Mouse (Mus musculus) midbrain, postnatal 0 days (tissue): ENCODE data around the gene Fam213b. TPM values are rescaled to one million over a fixed set of nuclear protein-coding genes. Genes with fewer than 3 reads are reported as not detected.

Source experiments
- ATAC-seq: fragments of 200-750 bp; cut with Nextera tagmentation; 2 replicates; pipeline ENCODE4 v1.8.0; 2017; ENCODE audit warnings: moderate number of reproducible peaks, mild to moderate bottlenecking, moderate TSS enrichment, moderate library complexity; ENCODE audit not compliant: low FRiP score
- DNase-seq: peaks from one replicate; pipeline ENCODE4 v3.0.0-alpha.2; 2015; ENCODE audit warnings: low spot score
- H3K27ac ChIP-seq: fragments of 300-500 bp; sonication (generic); 2 replicates; pipeline ENCODE4 v1.5.1; 2014; ENCODE audit warnings: low read depth, mild to moderate bottlenecking, low read length, mixed read lengths
- H3K27me3 ChIP-seq: fragments of 300-500 bp; sonication (generic); 2 replicates; pipeline ENCODE4 v1.6.1; 2014; ENCODE audit warnings: low read length, control low read depth, mixed read lengths; ENCODE audit not compliant: insufficient read depth
- H3K36me3 ChIP-seq: fragments of 300-500 bp; sonication (generic); 2 replicates; pipeline ENCODE4 v1.6.1; 2014; ENCODE audit warnings: low read length, control low read depth, mixed read lengths; ENCODE audit not compliant: insufficient read depth
- H3K4me1 ChIP-seq: fragments of 300-500 bp; sonication (generic); 2 replicates; pipeline ENCODE4 v1.6.1; 2014; ENCODE audit warnings: mild to moderate bottlenecking, control low read depth, antibody characterized with exemption, low read length, mixed read lengths; ENCODE audit not compliant: insufficient read depth
- H3K4me2 ChIP-seq: fragments of 300-500 bp; sonication (generic); 2 replicates; pipeline ENCODE4 v1.6.1; 2014; ENCODE audit warnings: low read depth, mild to moderate bottlenecking, low read length, mixed read lengths; ENCODE audit not compliant: poor library complexity, severe bottlenecking
- H3K4me3 ChIP-seq: fragments of 300-500 bp; sonication (generic); 2 replicates; pipeline ENCODE4 v1.5.1; 2014; ENCODE audit warnings: low read depth, mild to moderate bottlenecking, low read length, moderate library complexity
- H3K9ac ChIP-seq: fragments of 300-500 bp; sonication (generic); replicated peaks from 2 replicates; pipeline ENCODE4 v1.6.1; 2014; ENCODE audit warnings: mild to moderate bottlenecking, low read length, moderate library complexity, mixed read lengths; ENCODE audit not compliant: poor library complexity, severe bottlenecking
- H3K9me3 ChIP-seq: fragments of 300-500 bp; sonication (generic); 2 replicates; pipeline ENCODE4 v1.6.1; 2016; ENCODE audit warnings: low read length, control low read depth
- CTCF ChIP-seq: IDR thresholded peaks from 2 replicates; pipeline ENCODE4 v1.5.1; 2016; ENCODE audit warnings: antibody characterized with exemption, mild to moderate bottlenecking
- WGBS: fragments of 180-500 bp; shearing (Covaris S2); extraction: QIAGEN DNeasy Blood & Tissue Kit; methylation state at CpG from one replicate; pipeline ENCODE4 v1.1.7; 2014; 5-methylcytosine and 5-hydroxymethylcytosine counted together
- polyA plus RNA-seq: library from polyadenylated mRNA; unstranded; fragments of >200 nt; fragmentation: Nextera tagmentation; extraction: Ambion mirVana; gene quantifications from 2 replicates; pipeline ENCODE4 v1.2.1, GENCODE M21; 2015
- total RNA-seq: library from RNA; depleted of rRNA; stranded (reverse); fragments of >200 nt; gene quantifications from 2 replicates; pipeline ENCODE4 v1.2.3, GENCODE M21; 2014

The Fam213b gene
- total and polyA plus RNA-seq, 2 experiments from 2014 or later: 36.6 to 73.3 TPM

- DNase-seq (no peak), ATAC-seq (no peak)
- peaks cover 7% of the 10 kb centered on the region; the same call in 1 of the 2 replicates for H3K4me1 ChIP-seq
- no peak overlapping the region for H3K27ac ChIP-seq
- no peak overlapping the region for H3K4me3 ChIP-seq
- 87% methylated on average over 5 of the region's 5 CpGs for WGBS
- H3K9ac ChIP-seq: no peak overlapping the region
- no peaks in the 10 kb centered on the region for H3K9me3 ChIP-seq
- no peak overlapping the region for H3K4me2 ChIP-seq
- TF ChIP-seq CTCF: no peak
- no peaks in the 10 kb centered on the region for H3K27me3 ChIP-seq
- no peaks in the 10 kb centered on the region for H3K36me3 ChIP-seq
Observed at GRCm38 (mm10) chr4:154866391-154866790, 32.5 kb downstream of the Fam213b start.

- DNase-seq: no peak
- peak overlapping the region; percentile 49; the same call in 1 of the 2 replicates for H3K4me2 ChIP-seq
- no peak for TF ChIP-seq CTCF
- H3K36me3 ChIP-seq: no peaks in the 10 kb centered on the region
- peak overlapping the region; percentile 32; the same call in 1 of the 2 replicates for H3K4me3 ChIP-seq
- no peaks in the 10 kb centered on the region for H3K9me3 ChIP-seq
- WGBS: 78% methylated on average over 18 of the region's 18 CpGs
- H3K27me3 ChIP-seq: no peaks in the 10 kb centered on the region
- peak overlapping the region; percentile 64 for H3K27ac ChIP-seq
- peaks cover 7% of the 10 kb centered on the region; the same call in 1 of the 2 replicates for H3K4me1 ChIP-seq
- ATAC-seq: no peak
- no peak overlapping the region for H3K9ac ChIP-seq
Observed at GRCm38 (mm10) chr4:154864961-154865760, 33.8 kb downstream of the Fam213b start.

GRCm38 (mm10) chr4:154864271-154864771 lies 34.6 kb downstream of the Fam213b start:
- H3K27ac ChIP-seq: peak overlapping the region; percentile 64
- peak overlapping the region; percentile 32 for H3K4me3 ChIP-seq
- under 1% methylated on average over 18 of the region's 18 CpGs for WGBS
- H3K4me2 ChIP-seq: peak overlapping the region; percentile 49
- no peaks in the 10 kb centered on the region for H3K36me3 ChIP-seq
- DNase-seq (peak; percentile 97), ATAC-seq (peak; percentile 91)
- H3K4me1 ChIP-seq: peaks cover 7% of the 10 kb centered on the region; the same call in 1 of the 2 replicates
- peak; percentile 64 for TF ChIP-seq CTCF
- no peaks in the 10 kb centered on the region for H3K27me3 ChIP-seq
- H3K9ac ChIP-seq: peak overlapping the region; percentile 45
- H3K9me3 ChIP-seq: no peaks in the 10 kb centered on the region

- Histone ChIP-seq H3K27me3 (no peaks in the 10 kb centered on the region), H3K36me3 (no peaks in the 10 kb centered on the region), H3K4me3 (no peak overlapping the region), H3K27ac (peak overlapping the region; percentile 64; the same call in 1 of the 2 replicates), H3K9ac (no peak overlapping the region), H3K4me1 (peaks cover 7% of the 10 kb centered on the region; the same call in 1 of the 2 replicates), H3K9me3 (no peaks in the 10 kb centered on the region), H3K4me2 (peak overlapping the region; percentile 49; the same call in 1 of the 2 replicates)
- WGBS: 85% methylated on average over 3 of the region's 3 CpGs
- no peak for ATAC-seq
- no peak for TF ChIP-seq CTCF
- DNase-seq: no peak
Observed at GRCm38 (mm10) chr4:154863436-154863935, 35.4 kb downstream of the Fam213b start.

- Histone ChIP-seq H3K27ac (no peak overlapping the region), H3K9me3 (no peaks in the 10 kb centered on the region), H3K27me3 (no peaks in the 10 kb centered on the region), H3K4me1 (peaks cover 7% of the 10 kb centered on the region; the same call in 1 of the 2 replicates), H3K9ac (no peak overlapping the region), H3K4me3 (no peak overlapping the region), H3K36me3 (no peaks in the 10 kb centered on the region), H3K4me2 (no peak overlapping the region)
- TF ChIP-seq CTCF: no peak
- 76% methylated on average over 5 of the region's 5 CpGs for WGBS
- ATAC-seq (no peak), DNase-seq (no peak)
Observed at GRCm38 (mm10) chr4:154861967-154862366, 37.0 kb downstream of the Fam213b start.

- Histone ChIP-seq H3K9ac (no peak overlapping the region), H3K4me1 (0 out of 2 replicates have a peak, but pooled peaks cover 5% of the 10 kb centered on the region), H3K27me3 (peaks cover 3% of the 10 kb centered on the region; the same call in 1 of the 2 replicates), H3K4me2 (no peak overlapping the region), H3K27ac (no peak overlapping the region), H3K4me3 (no peak overlapping the region), H3K36me3 (no peaks in the 10 kb centered on the region), H3K9me3 (no peaks in the 10 kb centered on the region)
- no peak for TF ChIP-seq CTCF
- no peak for DNase-seq
- WGBS: 79% methylated on average over 3 of the region's 3 CpGs
- no peak for ATAC-seq
Observed at GRCm38 (mm10) chr4:154858601-154859000, 40.3 kb downstream of the Fam213b start.
